Mouse (Mus musculus) liver, embryonic 12.5 days (tissue): ENCODE data around the gene Twist2. TPM values are rescaled to one million over a fixed set of nuclear protein-coding genes. Genes with fewer than 3 reads are reported as not detected.

Experiments used
- ATAC-seq: fragments of 200-750 bp; cut with Nextera tagmentation; 2 replicates; pipeline ENCODE4 v1.8.0; 2017; ENCODE audit warnings: moderate number of reproducible peaks, mild to moderate bottlenecking, moderate library complexity
- H3K27ac ChIP-seq: fragments of 300-500 bp; sonication (generic); 2 replicates; pipeline ENCODE4 v1.5.1; 2016; ENCODE audit warnings: mild to moderate bottlenecking
- H3K27me3 ChIP-seq: fragments of 300-500 bp; sonication (generic); replicated peaks from 2 replicates; pipeline ENCODE4 v1.6.1; 2016; ENCODE audit warnings: mild to moderate bottlenecking, moderate library complexity
- H3K36me3 ChIP-seq: fragments of 300-500 bp; sonication (generic); 2 replicates; pipeline ENCODE4 v1.6.1; 2016; ENCODE audit warnings: mild to moderate bottlenecking, moderate library complexity
- H3K4me1 ChIP-seq: fragments of 300-500 bp; sonication (generic); 2 replicates; pipeline ENCODE4 v1.6.1; 2016
- H3K4me2 ChIP-seq: fragments of 300-500 bp; sonication (generic); 2 replicates; pipeline ENCODE4 v1.6.1; 2016; ENCODE audit warnings: mild to moderate bottlenecking, moderate library complexity
- H3K4me3 ChIP-seq: fragments of 300-500 bp; sonication (generic); 2 replicates; pipeline ENCODE4 v1.5.1; 2016; ENCODE audit warnings: mild to moderate bottlenecking, moderate library complexity
- H3K9ac ChIP-seq: fragments of 300-500 bp; sonication (generic); 2 replicates; pipeline ENCODE4 v1.6.1; 2016; ENCODE audit warnings: mild to moderate bottlenecking, moderate library complexity
- H3K9me3 ChIP-seq: fragments of 300-500 bp; sonication (generic); replicated peaks from 2 replicates; pipeline ENCODE4 v1.6.1; 2016; ENCODE audit warnings: mild to moderate bottlenecking, moderate library complexity
- WGBS: fragments of 180-500 bp; shearing (Covaris S2); methylation state at CpG from one replicate; pipeline ENCODE4 v1.1.7; 2016; ENCODE audit not compliant: insufficient replicate concordance; 5-methylcytosine and 5-hydroxymethylcytosine counted together
- polyA plus RNA-seq: library from polyadenylated mRNA; unstranded; fragments of >200 nt; fragmentation: Nextera tagmentation; extraction: Ambion mirVana; gene quantifications from 2 replicates; pipeline ENCODE4 v1.2.1, GENCODE M21; 2016

Gene Twist2
- polyA plus RNA-seq, 1 experiment from 2014 or later, result 1.0 TPM

- no peak overlapping the region for H3K9ac ChIP-seq
- WGBS, result 56% methylated on average over 4 of the region's 4 CpGs
- H3K9me3 ChIP-seq, result no peaks in the 10 kb centered on the region
- no peaks in the 10 kb centered on the region for H3K36me3 ChIP-seq
- H3K4me3 ChIP-seq, result no peak overlapping the region
- H3K4me1 ChIP-seq, result no peaks in the 10 kb centered on the region
- no peak overlapping the region for H3K27ac ChIP-seq
- no peak overlapping the region for H3K4me2 ChIP-seq
- no peaks in the 10 kb centered on the region; the same call in 1 of the 2 replicates for H3K27me3 ChIP-seq
- ATAC-seq, result no peak
These were observed 21.4 kb upstream of the Twist2 start for GRCm38 (mm10) chr1:91779819-91780218.

- Histone ChIP-seq H3K27me3 (no peaks in the 10 kb centered on the region; the same call in 1 of the 2 replicates), H3K36me3 (no peaks in the 10 kb centered on the region), H3K27ac (no peak overlapping the region), H3K9ac (no peak overlapping the region), H3K4me1 (no peaks in the 10 kb centered on the region), H3K4me2 (no peak overlapping the region), H3K4me3 (no peak overlapping the region), H3K9me3 (no peaks in the 10 kb centered on the region)
- 58% methylated on average over 7 of the region's 7 CpGs for WGBS
- no peak for ATAC-seq
These were observed 20.1 kb upstream of the Twist2 start for GRCm38 (mm10) chr1:91781182-91781581.

DNA sequence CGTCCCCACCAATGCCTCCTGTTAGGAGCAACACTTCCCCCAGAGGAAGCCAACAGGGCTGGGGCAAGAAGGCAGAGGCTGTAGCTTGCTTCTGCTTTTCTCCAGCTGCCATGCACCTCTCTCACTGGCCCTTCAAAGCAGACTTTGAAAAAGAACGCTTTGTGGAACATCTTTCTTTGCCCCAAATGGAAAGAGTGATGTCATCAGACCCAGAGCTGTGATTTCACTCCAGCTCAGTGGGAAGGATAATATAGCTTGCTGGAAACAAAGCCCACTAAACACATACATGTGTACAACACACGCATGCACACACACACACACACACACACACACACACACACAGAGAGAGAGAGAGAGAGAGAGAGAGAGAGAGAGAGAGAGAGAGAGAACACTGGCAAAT, 17.1 kb upstream of the Twist2 start:
- 32% methylated on average over 3 of the region's 3 CpGs for whole genome bisulfite sequencing

GRCm38 (mm10) chr1:91799323-91799722, 1.9 kb upstream of the Twist2 start:
- H3K4me1 ChIP-seq, result no peaks in the 10 kb centered on the region
- H3K4me3 ChIP-seq, result no peak overlapping the region
- 54% methylated on average over 3 of the region's 3 CpGs for WGBS
- peaks cover 46% of the 10 kb centered on the region for H3K27me3 ChIP-seq
- H3K4me2 ChIP-seq, result no peak overlapping the region
- no peaks in the 10 kb centered on the region for H3K36me3 ChIP-seq
- no peak overlapping the region for H3K9ac ChIP-seq
- no peak for ATAC-seq
- H3K27ac ChIP-seq, result no peak overlapping the region
- no peaks in the 10 kb centered on the region for H3K9me3 ChIP-seq

More for the DNA sequence above, 17.1 kb upstream of the Twist2 start:
- Histone ChIP-seq H3K27me3 (no peaks in the 10 kb centered on the region; the same call in 1 of the 2 replicates), H3K4me1 (no peaks in the 10 kb centered on the region), H3K4me2 (no peak overlapping the region), H3K27ac (no peak overlapping the region), H3K9ac (no peak overlapping the region), H3K36me3 (no peaks in the 10 kb centered on the region), H3K9me3 (no peaks in the 10 kb centered on the region), H3K4me3 (no peak overlapping the region)
- no peak for ATAC-seq

GRCm38 (mm10) chr1:91800348-91800747, 913 bp upstream of the Twist2 start:
- peak overlapping the region; percentile 68 for H3K4me2 ChIP-seq
- WGBS, result 28% methylated on average over 13 of the region's 13 CpGs
- H3K36me3 ChIP-seq, result no peaks in the 10 kb centered on the region
- no peak overlapping the region for H3K27ac ChIP-seq
- ATAC-seq, result no peak
- H3K4me1 ChIP-seq, result no peaks in the 10 kb centered on the region
- peaks cover 51% of the 10 kb centered on the region for H3K27me3 ChIP-seq
- H3K4me3 ChIP-seq, result peak overlapping the region; percentile 48; the same call in 1 of the 2 replicates
- H3K9ac ChIP-seq, result no peak overlapping the region
- H3K9me3 ChIP-seq, result no peaks in the 10 kb centered on the region

DNA sequence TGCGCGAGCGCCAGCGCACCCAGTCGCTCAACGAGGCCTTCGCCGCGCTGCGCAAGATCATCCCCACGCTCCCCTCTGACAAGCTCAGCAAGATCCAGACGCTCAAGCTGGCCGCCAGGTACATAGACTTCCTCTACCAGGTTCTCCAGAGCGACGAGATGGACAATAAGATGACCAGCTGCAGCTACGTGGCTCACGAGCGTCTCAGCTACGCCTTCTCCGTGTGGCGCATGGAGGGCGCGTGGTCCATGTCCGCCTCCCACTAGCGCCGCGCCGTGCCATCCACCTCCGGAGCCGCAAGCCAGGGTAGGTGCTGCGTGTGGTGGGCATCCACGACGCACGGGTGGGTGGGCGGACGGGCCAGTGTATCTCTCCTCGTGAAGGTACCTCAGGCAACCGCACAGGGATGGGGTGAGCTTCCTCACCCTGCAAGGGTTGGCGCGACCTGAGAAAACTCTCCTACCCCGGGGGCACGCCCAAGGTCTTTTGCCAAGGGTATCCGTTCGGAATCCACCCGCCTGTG, 644 bp downstream of the Twist2 start:
- Histone ChIP-seq H3K36me3 (no peaks in the 10 kb centered on the region), H3K27ac (no peak overlapping the region), H3K4me2 (peak overlapping the region; percentile 68), H3K4me1 (no peaks in the 10 kb centered on the region), H3K9ac (no peak overlapping the region), H3K9me3 (no peaks in the 10 kb centered on the region), H3K4me3 (peak overlapping the region; percentile 48), H3K27me3 (peaks cover 57% of the 10 kb centered on the region)
- no peak for ATAC-seq
- WGBS, result 4% methylated on average over 45 of the region's 45 CpGs

DNA sequence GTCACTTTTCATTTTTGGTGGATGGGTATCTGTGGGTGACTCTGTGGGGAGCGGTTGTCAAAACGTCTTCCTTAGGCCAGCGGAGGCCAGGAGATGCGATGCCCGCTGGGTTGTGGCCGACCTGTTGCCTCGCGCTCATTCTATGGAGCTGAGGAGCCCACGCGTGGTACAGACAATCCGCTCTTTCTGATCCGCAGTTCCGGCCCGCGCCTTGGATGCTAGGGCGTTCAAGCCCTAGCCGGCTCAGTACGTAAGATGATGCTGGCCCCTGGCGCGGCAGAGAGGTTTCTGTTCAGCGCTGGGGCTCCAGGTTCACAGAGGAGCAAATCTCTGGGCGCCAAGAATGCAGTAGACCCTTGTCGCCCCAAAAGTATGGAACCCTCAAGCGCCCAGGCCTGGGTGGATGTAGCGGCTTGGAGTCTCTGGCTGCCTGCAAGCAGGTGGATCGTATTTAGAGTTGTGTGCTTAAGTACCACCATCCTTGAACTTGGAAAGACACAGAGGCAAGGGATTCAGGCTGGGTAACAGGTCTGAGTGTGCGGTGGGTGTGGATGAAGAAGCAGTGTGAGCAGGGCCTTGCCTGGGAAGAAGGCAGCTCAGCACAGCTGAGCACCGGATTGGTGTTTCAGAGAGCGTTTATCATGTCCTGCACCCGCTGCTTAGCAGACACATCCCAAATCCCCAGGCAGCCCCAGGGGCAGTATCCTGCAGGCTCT, 1.3 kb downstream of the Twist2 start:
- peaks cover 60% of the 10 kb centered on the region for H3K27me3 ChIP-seq
- 11% methylated on average over 30 of the region's 30 CpGs for WGBS
- no peak for ATAC-seq
- H3K4me3 ChIP-seq, result no peak overlapping the region
- H3K4me2 ChIP-seq, result peak overlapping the region; percentile 68
- no peak overlapping the region for H3K27ac ChIP-seq
- H3K4me1 ChIP-seq, result no peaks in the 10 kb centered on the region
- no peak overlapping the region for H3K9ac ChIP-seq
- H3K9me3 ChIP-seq, result no peaks in the 10 kb centered on the region
- no peaks in the 10 kb centered on the region for H3K36me3 ChIP-seq

DNA sequence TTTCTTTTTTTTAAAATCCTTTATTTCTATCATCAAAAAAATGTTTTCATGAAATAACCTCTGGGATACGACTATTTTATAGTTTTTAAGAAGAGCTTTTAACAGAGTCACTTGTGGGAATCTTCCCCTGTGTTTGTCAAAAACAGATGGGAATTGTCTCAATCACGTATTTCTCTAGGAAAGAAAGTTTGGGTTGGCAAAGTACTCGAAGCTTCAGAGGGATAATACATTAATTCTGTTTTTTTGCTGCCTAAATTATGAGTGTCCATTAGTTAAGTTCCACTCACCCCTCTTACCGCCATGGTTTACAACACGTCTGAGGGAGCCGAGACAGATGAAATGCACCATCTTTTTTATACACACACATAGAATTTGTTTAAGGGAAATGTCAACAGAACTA, 2.2 kb downstream of the Twist2 start:
- H3K4me3 ChIP-seq, result no peak overlapping the region
- peaks cover 60% of the 10 kb centered on the region for H3K27me3 ChIP-seq
- no peaks in the 10 kb centered on the region for H3K4me1 ChIP-seq
- no peak overlapping the region for H3K4me2 ChIP-seq
- H3K9ac ChIP-seq, result no peak overlapping the region
- no peak for ATAC-seq
- H3K9me3 ChIP-seq, result no peaks in the 10 kb centered on the region
- H3K36me3 ChIP-seq, result no peaks in the 10 kb centered on the region
- H3K27ac ChIP-seq, result no peak overlapping the region
- WGBS, result 55% methylated on average over 6 of the region's 6 CpGs

- WGBS, result 49% methylated on average over 3 of the region's 3 CpGs
- Histone ChIP-seq H3K4me1 (no peaks in the 10 kb centered on the region), H3K36me3 (no peaks in the 10 kb centered on the region), H3K27ac (no peak overlapping the region), H3K9ac (no peak overlapping the region), H3K27me3 (no peaks in the 10 kb centered on the region; the same call in 1 of the 2 replicates), H3K9me3 (no peaks in the 10 kb centered on the region), H3K4me3 (no peak overlapping the region), H3K4me2 (no peak overlapping the region)
- ATAC-seq, result no peak
These were observed 14.8 kb downstream of the Twist2 start for GRCm38 (mm10) chr1:91816067-91816466.

DNA sequence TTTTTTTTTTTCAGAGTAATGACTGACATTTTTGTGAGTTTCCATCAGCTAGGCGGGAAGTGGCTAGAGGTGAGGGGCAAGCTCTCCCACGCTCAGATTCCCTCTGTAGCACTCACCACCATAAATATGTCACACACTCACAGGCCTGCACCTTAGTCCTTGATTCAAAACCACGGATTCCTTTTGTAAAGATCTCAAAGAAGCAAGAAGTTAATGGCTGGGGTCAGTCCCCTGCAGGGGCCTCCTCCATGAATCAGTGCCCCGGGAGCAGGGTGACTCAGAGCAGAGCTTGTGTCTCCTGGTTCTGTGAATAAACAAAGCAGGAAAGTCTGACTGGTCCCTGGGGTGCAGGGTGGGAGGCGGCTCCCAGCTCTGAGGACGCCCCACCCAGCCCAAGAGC, 15.3 kb downstream of the Twist2 start:
- H3K27ac ChIP-seq, result no peak overlapping the region
- H3K4me1 ChIP-seq, result no peaks in the 10 kb centered on the region
- ATAC-seq, result no peak
- no peak overlapping the region for H3K4me3 ChIP-seq
- no peaks in the 10 kb centered on the region for H3K36me3 ChIP-seq
- WGBS, result 31% methylated on average over 6 of the region's 6 CpGs
- H3K27me3 ChIP-seq, result no peaks in the 10 kb centered on the region; the same call in 1 of the 2 replicates
- H3K9ac ChIP-seq, result no peak overlapping the region
- no peaks in the 10 kb centered on the region for H3K9me3 ChIP-seq
- no peak overlapping the region for H3K4me2 ChIP-seq

DNA sequence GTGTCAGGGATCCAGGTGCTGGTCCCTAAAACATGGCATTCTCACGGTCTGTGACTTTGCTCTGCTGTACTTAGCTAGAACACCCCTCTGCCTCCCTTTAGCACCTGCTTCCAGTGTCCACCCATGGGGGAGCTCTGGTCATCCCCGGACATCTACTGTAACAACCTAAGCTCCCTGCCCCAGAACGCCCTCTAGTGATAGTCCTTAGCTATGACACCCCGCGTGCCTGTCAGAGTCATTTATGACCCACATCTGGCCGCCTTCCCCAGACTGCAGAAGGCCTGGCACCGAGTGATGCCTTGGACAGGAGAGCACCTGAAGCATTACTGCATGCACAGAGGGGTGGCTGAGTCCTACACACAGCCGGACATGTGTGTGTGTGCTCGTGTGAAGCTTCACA, 18.0 kb downstream of the Twist2 start:
- ATAC-seq, result no peak
- Histone ChIP-seq H3K4me3 (no peak overlapping the region), H3K36me3 (no peaks in the 10 kb centered on the region), H3K4me1 (no peaks in the 10 kb centered on the region), H3K9me3 (no peaks in the 10 kb centered on the region), H3K9ac (no peak overlapping the region), H3K27ac (no peak overlapping the region), H3K27me3 (no peaks in the 10 kb centered on the region; the same call in 1 of the 2 replicates), H3K4me2 (no peak overlapping the region)
- 44% methylated on average over 9 of the region's 9 CpGs for WGBS

- no peak overlapping the region for H3K9ac ChIP-seq
- H3K27ac ChIP-seq, result no peak overlapping the region
- H3K27me3 ChIP-seq, result no peaks in the 10 kb centered on the region
These were observed 19.3 kb downstream of the Twist2 start for GRCm38 (mm10) chr1:91820531-91820930.

More at GRCm38 (mm10) chr1:91820531-91820930, 19.3 kb downstream of the Twist2 start:
- Histone ChIP-seq H3K36me3 (no peaks in the 10 kb centered on the region), H3K4me1 (no peaks in the 10 kb centered on the region), H3K9me3 (no peaks in the 10 kb centered on the region), H3K4me2 (no peak overlapping the region), H3K4me3 (no peak overlapping the region)
- no peak for ATAC-seq
- WGBS, result 70% methylated on average over 10 of the region's 10 CpGs
